Mouse (Mus musculus) midbrain, embryonic 16.5 days (tissue): ENCODE data around the gene Mon1a. TPM values are rescaled to one million over a fixed set of nuclear protein-coding genes. Genes with fewer than 3 reads are reported as not detected.
A peak's percentile ranks its signal among the peaks of the same experiment; 100 is the strongest.

Experiments used
- ATAC-seq: fragments of 200-750 bp; cut with Nextera tagmentation; 2 replicates; pipeline ENCODE4 v1.8.0; 2017; ENCODE audit warnings: moderate TSS enrichment
- H3K27ac ChIP-seq: fragments of 300-500 bp; sonication (generic); 2 replicates; pipeline ENCODE4 v1.5.1; 2014; ENCODE audit warnings: mild to moderate bottlenecking, low read length, mixed read lengths
- H3K27me3 ChIP-seq: fragments of 300-500 bp; sonication (generic); 2 replicates; pipeline ENCODE4 v1.6.1; 2014; ENCODE audit warnings: low read depth, low read length, mixed read lengths; ENCODE audit not compliant: control insufficient read depth, insufficient read depth
- H3K36me3 ChIP-seq: fragments of 300-500 bp; sonication (generic); 2 replicates; pipeline ENCODE4 v1.6.1; 2014; ENCODE audit warnings: mild to moderate bottlenecking, low read length, moderate library complexity, mixed read lengths; ENCODE audit not compliant: control insufficient read depth, insufficient read depth
- H3K4me1 ChIP-seq: fragments of 300-500 bp; sonication (generic); 2 replicates; pipeline ENCODE4 v1.6.1; 2014; ENCODE audit warnings: mild to moderate bottlenecking, low read length, mixed read lengths; ENCODE audit not compliant: control insufficient read depth, insufficient read depth
- H3K4me2 ChIP-seq: fragments of 300-500 bp; sonication (generic); 2 replicates; pipeline ENCODE4 v1.6.1; 2014; ENCODE audit warnings: mild to moderate bottlenecking, low read length, mixed read lengths
- H3K4me3 ChIP-seq: fragments of 300-500 bp; sonication (generic); 2 replicates; pipeline ENCODE4 v1.5.1; 2014; ENCODE audit warnings: low read depth, mild to moderate bottlenecking, low read length, moderate library complexity, mixed read lengths
- H3K9ac ChIP-seq: fragments of 300-500 bp; sonication (generic); 2 replicates; pipeline ENCODE4 v1.6.1; 2014; ENCODE audit warnings: low read depth, low read length, mixed read lengths
- H3K9me3 ChIP-seq: fragments of 300-500 bp; sonication (generic); replicated peaks from 2 replicates; pipeline ENCODE4 v1.6.1; 2014; ENCODE audit warnings: mild to moderate bottlenecking, low read length, mixed read lengths; ENCODE audit not compliant: control insufficient read depth, poor library complexity, severe bottlenecking
- WGBS: fragments of 180-500 bp; shearing (Covaris S2); extraction: QIAGEN DNeasy Blood & Tissue Kit; methylation state at CpG from one replicate; pipeline ENCODE4 v1.1.7; 2014; 5-methylcytosine and 5-hydroxymethylcytosine counted together
- polyA plus RNA-seq: library from polyadenylated mRNA; unstranded; fragments of >200 nt; fragmentation: Nextera tagmentation; extraction: Ambion mirVana; gene quantifications from 2 replicates; pipeline ENCODE4 v1.2.1, GENCODE M21; 2015

Mon1a gene
- polyA plus RNA-seq, 1 experiment from 2014 or later = 23.4 TPM

DNA sequence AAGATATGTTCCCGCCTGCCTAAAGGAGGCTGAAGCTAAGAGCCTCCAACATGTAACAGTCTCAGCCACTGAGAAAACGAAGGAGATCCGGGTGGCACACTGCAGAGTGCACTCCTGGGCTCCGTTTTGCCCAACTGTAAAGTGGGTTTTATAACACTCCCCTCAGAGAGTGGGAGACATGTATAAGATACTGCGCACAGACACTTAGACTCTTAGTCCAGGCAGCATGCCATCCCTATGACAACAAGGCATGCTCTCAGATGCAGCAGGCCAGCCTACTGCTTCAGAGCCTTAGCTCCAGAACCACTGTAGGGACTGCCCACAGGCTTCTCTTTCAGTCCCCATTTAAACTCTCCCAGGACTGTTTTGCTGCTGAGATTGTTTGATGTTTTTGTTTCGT lies 30.9 kb downstream of the Mon1a start:
- Histone ChIP-seq H3K4me3 (no peak overlapping the region), H3K4me2 (no peak overlapping the region), H3K9ac (no peak overlapping the region), H3K27me3 (no peaks in the 10 kb centered on the region), H3K27ac (peak overlapping the region; percentile 66), H3K4me1 (peaks cover 19% of the 10 kb centered on the region), H3K36me3 (no peaks in the 10 kb centered on the region), H3K9me3 (no peaks in the 10 kb centered on the region)
- ATAC-seq = no peak
- WGBS = 88% methylated on average over 6 of the region's 6 CpGs

DNA sequence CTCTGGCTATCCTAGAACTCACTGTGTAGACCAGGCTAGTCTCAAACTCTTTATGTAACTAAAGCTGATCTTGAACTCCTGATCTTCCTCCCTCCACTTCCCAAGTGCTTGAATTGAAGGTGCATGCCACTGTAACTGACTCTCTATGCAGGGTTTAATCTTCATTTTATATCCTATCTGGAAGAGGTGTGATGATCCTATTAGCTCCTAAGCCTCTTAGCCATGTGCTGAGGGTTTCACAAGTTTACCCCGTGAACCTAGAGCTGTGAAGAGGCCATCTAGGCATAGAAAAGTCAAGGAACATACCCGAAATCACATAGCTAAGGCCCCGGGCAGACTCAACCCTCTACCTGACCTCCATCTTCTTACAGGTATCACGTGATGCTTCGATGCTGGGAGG lies 31.5 kb downstream of the Mon1a start:
- no peaks in the 10 kb centered on the region for H3K36me3 ChIP-seq
- no peaks in the 10 kb centered on the region for H3K27me3 ChIP-seq
- peaks cover 24% of the 10 kb centered on the region for H3K4me1 ChIP-seq
- no peak overlapping the region for H3K4me3 ChIP-seq
- no peak overlapping the region for H3K27ac ChIP-seq
- no peak overlapping the region for H3K9ac ChIP-seq
- H3K9me3 ChIP-seq = no peaks in the 10 kb centered on the region
- no peak overlapping the region for H3K4me2 ChIP-seq
- ATAC-seq = no peak
- WGBS = 83% methylated on average over 5 of the region's 5 CpGs

DNA sequence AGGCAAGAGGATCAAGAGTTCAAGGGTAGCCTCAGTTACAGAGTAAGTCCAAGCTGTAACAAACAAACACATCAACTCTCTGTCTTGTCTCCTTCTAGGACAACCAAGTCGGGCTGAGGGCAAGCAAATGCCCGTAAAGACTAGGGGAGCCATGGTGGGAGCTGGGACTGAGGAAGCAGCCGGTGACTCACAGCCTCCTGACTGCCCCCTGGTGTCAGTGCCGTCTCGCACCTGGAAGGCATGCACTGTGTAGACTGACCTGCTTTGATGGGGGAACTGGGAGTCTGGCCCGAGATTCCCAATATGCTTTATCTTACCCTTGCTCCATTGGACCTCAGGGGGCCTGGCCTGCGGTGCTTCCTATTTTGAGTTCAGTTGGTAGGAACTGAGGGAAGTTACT lies 35.1 kb downstream of the Mon1a start:
- no peaks in the 10 kb centered on the region for H3K36me3 ChIP-seq
- H3K4me3 ChIP-seq = no peak overlapping the region
- H3K9ac ChIP-seq = no peak overlapping the region
- H3K9me3 ChIP-seq = no peaks in the 10 kb centered on the region
- peaks cover 28% of the 10 kb centered on the region for H3K4me1 ChIP-seq
- no peaks in the 10 kb centered on the region for H3K27me3 ChIP-seq
- H3K27ac ChIP-seq = no peak overlapping the region
- H3K4me2 ChIP-seq = no peak overlapping the region
- no peak for ATAC-seq
- 35% methylated on average over 7 of the region's 7 CpGs for WGBS

DNA sequence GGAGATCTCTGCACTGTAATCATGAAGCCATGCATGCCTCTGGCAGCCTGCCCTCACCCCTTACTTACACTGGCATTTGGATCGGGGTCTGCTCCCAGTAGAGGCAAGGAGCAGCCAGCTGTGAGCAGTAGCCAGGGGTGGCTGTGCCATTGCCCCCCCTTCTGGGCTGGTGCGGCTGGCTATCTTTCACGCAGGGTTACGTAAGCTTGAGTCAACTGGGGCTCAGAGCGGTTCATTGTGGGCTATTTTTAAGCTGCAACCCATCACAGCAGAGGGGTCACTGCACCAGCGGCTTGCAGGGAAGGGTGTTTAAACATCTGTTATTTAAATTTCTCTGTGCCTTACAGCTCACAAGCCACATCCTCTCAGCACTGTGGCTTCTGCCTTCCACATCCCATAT lies 36.0 kb downstream of the Mon1a start:
- Histone ChIP-seq H3K9ac (0 out of 2 replicates have a peak overlapping the region, but pooled peaks have one; percentile 16), H3K9me3 (no peaks in the 10 kb centered on the region), H3K27ac (peak overlapping the region; percentile 61; the same call in 1 of the 2 replicates), H3K36me3 (no peaks in the 10 kb centered on the region), H3K4me2 (no peak overlapping the region), H3K4me3 (no peak overlapping the region), H3K4me1 (peaks cover 19% of the 10 kb centered on the region), H3K27me3 (no peaks in the 10 kb centered on the region)
- 0 out of 2 replicates have a peak, but pooled peaks have one; percentile 6 for ATAC-seq
- WGBS = 31% methylated on average over 6 of the region's 6 CpGs

DNA sequence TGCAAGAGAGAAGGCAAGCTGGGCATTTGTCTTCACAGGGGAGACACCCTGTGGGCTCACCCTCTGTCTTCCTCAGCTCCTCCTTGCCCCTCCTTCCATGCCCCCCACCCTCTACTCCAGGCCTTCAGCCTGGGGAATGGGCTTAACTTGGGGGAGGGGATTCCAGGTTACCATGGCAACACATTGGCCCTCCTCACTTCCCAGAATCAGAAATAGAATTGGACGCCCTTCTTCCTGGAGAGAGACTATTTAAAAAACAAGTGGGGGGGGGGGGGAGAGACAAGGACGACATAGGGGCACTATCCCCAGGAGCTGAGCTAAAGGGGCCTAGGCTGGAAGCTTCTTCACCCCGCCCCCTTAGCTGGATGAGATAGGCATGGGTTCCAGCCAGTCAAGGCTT lies 37.3 kb downstream of the Mon1a start:
- 0 out of 2 replicates have a peak, but pooled peaks have one; percentile 37 for ATAC-seq
- no peak overlapping the region for H3K9ac ChIP-seq
- no peaks in the 10 kb centered on the region for H3K27me3 ChIP-seq
- H3K9me3 ChIP-seq = no peaks in the 10 kb centered on the region
- H3K4me1 ChIP-seq = peaks cover 18% of the 10 kb centered on the region
- H3K36me3 ChIP-seq = no peaks in the 10 kb centered on the region
- H3K4me3 ChIP-seq = no peak overlapping the region
- H3K27ac ChIP-seq = 0 out of 2 replicates have a peak overlapping the region, but pooled peaks have one; percentile 26
- H3K4me2 ChIP-seq = no peak overlapping the region
- 11% methylated on average over 3 of the region's 3 CpGs for WGBS

GRCm38 (mm10) chr9:107926920-107927420 lies 39.0 kb downstream of the Mon1a start:
- H3K27me3 ChIP-seq = no peaks in the 10 kb centered on the region
- 69% methylated on average over 9 of the region's 9 CpGs for WGBS
- ATAC-seq = no peak
- H3K36me3 ChIP-seq = no peaks in the 10 kb centered on the region
- no peaks in the 10 kb centered on the region for H3K9me3 ChIP-seq
- H3K9ac ChIP-seq = no peak overlapping the region
- H3K4me3 ChIP-seq = no peak overlapping the region
- no peak overlapping the region for H3K4me2 ChIP-seq
- peaks cover 18% of the 10 kb centered on the region for H3K4me1 ChIP-seq
- no peak overlapping the region for H3K27ac ChIP-seq

GRCm38 (mm10) chr9:107927749-107928148 lies 39.8 kb downstream of the Mon1a start:
- Histone ChIP-seq H3K4me3 (no peak overlapping the region), H3K9me3 (no peaks in the 10 kb centered on the region), H3K27ac (no peak overlapping the region), H3K4me1 (peaks cover 18% of the 10 kb centered on the region), H3K36me3 (no peaks in the 10 kb centered on the region), H3K4me2 (no peak overlapping the region), H3K27me3 (no peaks in the 10 kb centered on the region), H3K9ac (no peak overlapping the region)
- ATAC-seq = no peak
- WGBS = 92% methylated on average over 5 of the region's 5 CpGs

DNA sequence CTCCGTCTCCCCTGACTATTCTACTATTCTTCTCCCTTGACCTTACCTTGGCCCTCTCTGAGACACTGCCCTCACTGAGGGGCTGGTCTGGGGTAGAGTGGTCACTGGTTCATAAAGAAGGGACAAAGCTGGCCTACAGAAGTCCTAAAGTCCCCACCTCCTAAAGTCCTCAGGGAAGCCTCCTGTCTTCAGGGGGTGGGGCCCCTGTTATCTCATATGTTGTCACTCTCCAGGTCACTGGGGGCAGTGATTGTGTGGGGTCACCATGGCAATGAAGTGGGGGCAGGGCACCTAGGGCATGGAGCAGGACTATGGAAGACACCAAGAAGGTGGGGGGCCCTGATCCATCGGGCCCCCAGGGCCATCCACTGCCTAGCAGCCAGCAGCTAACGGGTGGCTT lies 40.2 kb downstream of the Mon1a start, which contains the start of gene Actl11:
TSS of gene Actl11 (plus strand) at position 301 of the 400 bp plus-strand sequence.
- no peak within 1 kb of the TSS for H3K27ac ChIP-seq
- H3K9me3 ChIP-seq = no peaks in the 10 kb centered on the region
- no peaks in the 10 kb centered on the region for H3K36me3 ChIP-seq
- peaks cover 18% of the 10 kb centered on the region for H3K4me1 ChIP-seq
- ATAC-seq = no peak
- H3K4me3 ChIP-seq = no peak within 1 kb of the TSS
- WGBS = 72% methylated on average over 3 of the region's 3 CpGs
- no peak within 1 kb of the TSS for H3K9ac ChIP-seq
- H3K27me3 ChIP-seq = no peaks in the 10 kb centered on the region
- no peak within 1 kb of the TSS for H3K4me2 ChIP-seq

DNA sequence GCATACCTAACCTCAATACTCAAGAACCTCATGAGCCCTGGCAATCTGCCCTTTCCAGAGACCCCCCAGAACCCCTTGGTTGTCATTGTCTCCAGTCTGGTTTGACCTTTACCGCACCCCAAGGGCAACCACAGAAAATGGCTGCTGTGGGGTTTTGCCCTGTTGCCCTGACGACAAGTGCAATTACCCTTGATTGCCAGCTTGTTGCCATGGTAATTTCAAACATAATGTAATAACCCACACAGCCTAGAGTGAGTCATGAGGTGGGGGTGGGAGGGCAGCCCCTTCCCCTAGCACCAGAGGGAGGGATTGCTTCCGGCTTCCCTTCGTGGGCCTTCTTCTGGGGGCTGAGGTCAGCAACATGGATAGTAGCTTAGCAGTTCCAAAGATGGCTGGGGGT lies 44.3 kb downstream of the Mon1a start:
- H3K9me3 ChIP-seq = no peaks in the 10 kb centered on the region
- H3K27ac ChIP-seq = no peak overlapping the region
- WGBS = 71% methylated on average over 4 of the region's 4 CpGs
- no peak overlapping the region for H3K4me2 ChIP-seq
- H3K4me3 ChIP-seq = no peak overlapping the region
- H3K27me3 ChIP-seq = no peaks in the 10 kb centered on the region
- peaks cover 10% of the 10 kb centered on the region for H3K4me1 ChIP-seq
- ATAC-seq = no peak
- H3K9ac ChIP-seq = no peak overlapping the region
- H3K36me3 ChIP-seq = no peaks in the 10 kb centered on the region
